ENCODE assay signal across 9 mouse cellular contexts in the genomic region with DNA sequence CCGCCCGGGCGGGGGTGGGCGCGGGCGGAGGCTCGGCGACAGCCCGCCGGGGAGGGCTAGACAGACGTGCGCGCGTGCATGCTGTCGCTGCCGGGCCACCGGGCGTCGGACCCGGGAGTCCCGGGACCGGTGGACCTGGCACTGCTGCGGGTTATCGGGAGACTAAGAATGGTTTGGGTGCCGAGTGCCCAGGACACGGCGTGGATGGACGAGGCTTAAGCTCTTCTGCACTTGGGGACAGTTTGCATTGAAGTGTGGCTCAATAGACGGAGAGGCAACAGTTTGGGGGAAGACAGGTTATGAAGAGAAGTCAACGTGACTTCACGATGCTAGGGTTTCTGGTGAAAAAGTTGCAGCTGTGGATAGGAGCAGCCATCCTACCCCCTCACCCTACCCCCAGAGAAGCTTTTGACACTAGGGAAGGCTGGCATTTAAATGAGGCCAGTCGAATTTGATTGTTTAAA. TPM values are rescaled to one million over a fixed set of nuclear protein-coding genes. Genes with fewer than 3 reads are reported as not detected.
DNase-seq lines count a peak whose midpoint lies in the region; ATAC-seq and TF ChIP-seq lines count a peak whose summit lies in the region.
"Had no signal": no experiment of that assay in that cellular context is flagged by ENCODE, and none has a peak within 500 bp of the region (broad histone marks: within the 10 kb centered on the region; RNA-seq: fewer than 3 reads in every experiment).

No protein-coding gene starts in this region.

- H3K4me3 ChIP-seq in heart, embryonic 13.5 days: peak overlapping the region; percentile 92
- H3K4me3 ChIP-seq in C2C12 (ENCODE audit: insufficient read depth, poor library complexity, severe bottlenecking): peak overlapping the region; percentile 23
- H3K4me3 ChIP-seq in heart, embryonic 14.5 days (ENCODE audit: control insufficient read depth in 1 of 2, insufficient read depth in 1 of 2, low read depth in 1 of 2, low read length in 2 of 2): peak overlapping the region; percentile 87 to 96
- peak overlapping the region; percentile 85 for H3K4me3 ChIP-seq in liver, embryonic 12.5 days
- peak overlapping the region; percentile 90 for H3K4me3 ChIP-seq in stomach, embryonic 15.5 days (replicated peaks)

- no peak for ATAC-seq in heart, embryonic 13.5 days (ENCODE audit: extremely low read depth, insufficient number of reproducible peaks, low FRiP score, low TSS enrichment)
- ATAC-seq in Patski: peak; percentile 5
- no peak; the same call in 1 of the 2 replicates for ATAC-seq in heart, embryonic 14.5 days (ENCODE audit: insufficient number of reproducible peaks, insufficient read depth, low FRiP score, low read depth)
- no peak; the same call in 1 of the 2 replicates for ATAC-seq in liver, embryonic 12.5 days
- no peak for ATAC-seq in stomach, embryonic 15.5 days (ENCODE audit: insufficient read depth, low FRiP score, low read depth)

- CTCF ChIA-PET in Patski (lab: Charles Lee): interaction anchor here (0.8 to 1.0 kb wide), 2 partner anchors 75 to 106 kb away, joined by 3 read pairs; no protein-coding TSS in a partner anchor

- TF ChIP-seq CTCF in C2C12 (IDR thresholded peaks at IDR 0.05; ENCODE audit: control insufficient read depth, insufficient read depth, insufficient read length) (no peak), Patski (IDR thresholded peaks at IDR 0.05) (no peak)

- no peak for DNase-seq in heart, postnatal 25 days (ENCODE audit: low spot score)
- no peak for DNase-seq in Patski (ENCODE audit: low read depth, low spot score)
- DNase-seq in adipocyte (ENCODE audit: low spot score): no peak

- POLR2A ChIA-PET in Patski (lab: Charles Lee): interaction anchor here (0.7 to 1.1 kb wide), 2 partner anchors 9 to 25 kb away, joined by 3 read pairs; no protein-coding TSS in a partner anchor

- H3K27ac ChIP-seq in heart, embryonic 13.5 days (replicated peaks): peak overlapping the region; percentile 90
- peak overlapping the region; percentile 61 to 81 for H3K27ac ChIP-seq in heart, embryonic 14.5 days (replicated peaks in 1 of 2; ENCODE audit: control insufficient read depth in 1 of 2, insufficient read depth in 1 of 2, low read depth in 2 of 2, low read length in 2 of 2)
- peak overlapping the region; percentile 62 for H3K27ac ChIP-seq in liver, embryonic 12.5 days
- H3K27ac ChIP-seq in stomach, embryonic 15.5 days: peak overlapping the region; percentile 88
- H3K27ac ChIP-seq: macrophage had no signal

- whole genome bisulfite sequencing in heart, embryonic 13.5 days: under 1% methylated on average over 32 of the region's 32 CpGs
- WGBS in heart, embryonic 14.5 days: under 1% methylated on average over 28 of the region's 32 CpGs
- WGBS in liver, embryonic 12.5 days (ENCODE audit: insufficient replicate concordance): 4% methylated on average over 32 of the region's 32 CpGs
- 0% methylated on average over 32 of the region's 32 CpGs for WGBS in stomach, embryonic 15.5 days

- H3K36me3 ChIP-seq in heart, embryonic 13.5 days: no peaks in the 10 kb centered on the region
- no peaks in the 10 kb centered on the region for H3K36me3 ChIP-seq in C2C12 (ENCODE audit: control insufficient read depth, insufficient read depth)
- H3K36me3 ChIP-seq in heart, embryonic 14.5 days (ENCODE audit: control insufficient read depth, insufficient read depth, low read length): no peaks in the 10 kb centered on the region
- no peaks in the 10 kb centered on the region for H3K36me3 ChIP-seq in liver, embryonic 12.5 days
- no peaks in the 10 kb centered on the region for H3K36me3 ChIP-seq in stomach, embryonic 15.5 days

- in situ Hi-C loops in Patski (cut with MboI; ENCODE audit: low pct_unique_long_range_greater_than_20kb): loop anchor here (10.0 kb wide), 1 partner anchor 117 kb away; no protein-coding TSS in a partner anchor

- H3K79me3 ChIP-seq in C2C12 (ENCODE audit: low read depth): no peaks in the 10 kb centered on the region

- H3K4me1 ChIP-seq in heart, embryonic 13.5 days: peaks cover 46% of the 10 kb centered on the region
- H3K4me1 ChIP-seq in heart, embryonic 14.5 days (ENCODE audit: control insufficient read depth in 2 of 2, insufficient read depth in 2 of 2, low read length in 2 of 2): peaks cover 0 to 30% of the 10 kb centered on the region in 2 experiments; a peak in 3 of 4 replicates
- H3K4me1 ChIP-seq in liver, embryonic 12.5 days: peaks cover 42% of the 10 kb centered on the region
- peaks cover 9% of the 10 kb centered on the region; the same call in 1 of the 2 replicates for H3K4me1 ChIP-seq in stomach, embryonic 15.5 days

- peak overlapping the region; percentile 75 for H3ac ChIP-seq in C2C12 (ENCODE audit: control insufficient read depth, insufficient read length, low read depth)

- H3K4me2 ChIP-seq in heart, embryonic 13.5 days: peak overlapping the region; percentile 85
- peak overlapping the region; percentile 83 for H3K4me2 ChIP-seq in heart, embryonic 14.5 days (ENCODE audit: low read length)
- H3K4me2 ChIP-seq in liver, embryonic 12.5 days: peak overlapping the region; percentile 92
- peak overlapping the region; percentile 85 for H3K4me2 ChIP-seq in stomach, embryonic 15.5 days

- intact Hi-C loops in heart, postnatal 25 days (cut with DNase I): loop anchor here (5.0 kb wide), 1 partner anchor 115 kb away; no protein-coding TSS in a partner anchor

- no peaks in the 10 kb centered on the region for H3K27me3 ChIP-seq in heart, embryonic 13.5 days (replicated peaks)
- no peaks in the 10 kb centered on the region for H3K27me3 ChIP-seq in C2C12 (ENCODE audit: control insufficient read depth, insufficient read depth, insufficient read length)
- H3K27me3 ChIP-seq in Patski: no peaks in the 10 kb centered on the region
- no peaks in the 10 kb centered on the region for H3K27me3 ChIP-seq in heart, embryonic 14.5 days (ENCODE audit: control insufficient read depth, insufficient read depth, low read length)
- 0 out of 2 replicates have a peak, but pooled peaks cover 26% of the 10 kb centered on the region for H3K27me3 ChIP-seq in liver, embryonic 12.5 days (replicated peaks)
- H3K27me3 ChIP-seq in stomach, embryonic 15.5 days (replicated peaks): no peaks in the 10 kb centered on the region

- H3K9me3 ChIP-seq in heart, embryonic 13.5 days: no peaks in the 10 kb centered on the region
- no peaks in the 10 kb centered on the region for H3K9me3 ChIP-seq in heart, embryonic 14.5 days (ENCODE audit: control insufficient read depth, low read length)
- no peaks in the 10 kb centered on the region for H3K9me3 ChIP-seq in liver, embryonic 12.5 days (replicated peaks)
- H3K9me3 ChIP-seq in stomach, embryonic 15.5 days: no peaks in the 10 kb centered on the region

- H3K79me2 ChIP-seq in C2C12 (ENCODE audit: control insufficient read depth, insufficient read depth): no peaks in the 10 kb centered on the region

- H3K9ac ChIP-seq in heart, embryonic 13.5 days: peak overlapping the region; percentile 95
- H3K9ac ChIP-seq in heart, embryonic 14.5 days (ENCODE audit: low read length): peak overlapping the region; percentile 88
- H3K9ac ChIP-seq in liver, embryonic 12.5 days: peak overlapping the region; percentile 84
- peak overlapping the region; percentile 88 for H3K9ac ChIP-seq in stomach, embryonic 15.5 days

TF ChIP-seq in C2C12, 6 proteins besides CTCF, POLR2A, EP300 and RAD21:
- no peak for TF ChIP-seq MYOG (IDR thresholded peaks at IDR 0.05; ENCODE audit: control insufficient read depth, extremely low read depth, insufficient read length)
- TF ChIP-seq MYOD1 (IDR thresholded peaks at IDR 0.05; ENCODE audit: control insufficient read depth, insufficient read length, low read depth): no peak
- no peak for TF ChIP-seq USF1 (IDR thresholded peaks at IDR 0.05; ENCODE audit: low read depth)
- no peak for TF ChIP-seq MAX (IDR thresholded peaks at IDR 0.05)
- no peak for TF ChIP-seq CEBPB (IDR thresholded peaks at IDR 0.05; ENCODE audit: low read depth)
- TF ChIP-seq FOSL1 (IDR thresholded peaks at IDR 0.05; ENCODE audit: insufficient read depth, low read length, poor library complexity, severe bottlenecking): no peak

RNA-seq across cellular contexts. Expression of a gene that starts 1.3 kb away (rescaled TPM):
- polyA plus RNA-seq in heart, embryonic 13.5 days (2015; fragmentation: Nextera tagmentation; extraction: Ambion mirVana): 27.7 and 30.5 TPM in 2 replicates
- total RNA-seq in heart, postnatal 25 days (2021): 10 to 100 TPM; 10.5 to 16.2 TPM
- polyA plus RNA-seq in C2C12 (2012; fragmentation: generic; extraction: Trizol): 3.7 TPM
- polyA plus RNA-seq in Patski (2021): 24.4 TPM
- 33.7 and 34.4 TPM in 2 replicates for polyA plus RNA-seq in heart, embryonic 14.5 days (2014; fragmentation: Nextera tagmentation; extraction: Ambion mirVana)
- polyA plus RNA-seq in liver, embryonic 12.5 days (2016; fragmentation: Nextera tagmentation; extraction: Ambion mirVana): 8.5 and 8.6 TPM in 2 replicates
- 40.3 and 42.6 TPM in 2 replicates for polyA plus RNA-seq in stomach, embryonic 15.5 days (2015; fragmentation: Nextera tagmentation; extraction: Ambion mirVana)
- polyA plus RNA-seq: macrophage had no signal

Comparison
In these comparisons a context has a peak if more than half of its experiments do, and no peak if none do; other contexts are left out.
1. H3K4me3 ChIP-seq: peak in every context shown above with its lines; median percentile 92 in heart, embryonic 13.5 days; 92 in heart, embryonic 14.5 days; 90 in stomach, embryonic 15.5 days; 85 in liver, embryonic 12.5 days; 23 in C2C12.